Mouse (Mus musculus) adrenal gland, adult 8-10 months (tissue): ENCODE measurements around the gene Grin3b. TPM values are rescaled to one million over a fixed set of nuclear protein-coding genes. Genes with fewer than 3 reads are reported as not detected.
"Not testable (repeated sequence)": the region's sequence is repeated elsewhere in the genome, so short reads cannot be mapped to it uniquely, and the experiment has no call there.

Experiments
- DNase-seq: peaks from one replicate; pipeline ENCODE4 v3.0.0; 2022
- total RNA-seq, 4 experiments: library from RNA; stranded (reverse); gene quantifications; 2 replicates each; pipeline ENCODE4 v1.2.4; 2022

Gene Grin3b
- total RNA-seq, 4 experiments from 2014 or later = 0.83 to 1.4 TPM; not detected in 2

GRCm38 (mm10) chr10:79936284-79936910 is 34.1 kb upstream of the Grin3b start:
- DNase-seq = no peak

GRCm38 (mm10) chr10:79936911-79937441 is 33.5 kb upstream of the Grin3b start:
- peak; percentile 84 for DNase-seq

DNA sequence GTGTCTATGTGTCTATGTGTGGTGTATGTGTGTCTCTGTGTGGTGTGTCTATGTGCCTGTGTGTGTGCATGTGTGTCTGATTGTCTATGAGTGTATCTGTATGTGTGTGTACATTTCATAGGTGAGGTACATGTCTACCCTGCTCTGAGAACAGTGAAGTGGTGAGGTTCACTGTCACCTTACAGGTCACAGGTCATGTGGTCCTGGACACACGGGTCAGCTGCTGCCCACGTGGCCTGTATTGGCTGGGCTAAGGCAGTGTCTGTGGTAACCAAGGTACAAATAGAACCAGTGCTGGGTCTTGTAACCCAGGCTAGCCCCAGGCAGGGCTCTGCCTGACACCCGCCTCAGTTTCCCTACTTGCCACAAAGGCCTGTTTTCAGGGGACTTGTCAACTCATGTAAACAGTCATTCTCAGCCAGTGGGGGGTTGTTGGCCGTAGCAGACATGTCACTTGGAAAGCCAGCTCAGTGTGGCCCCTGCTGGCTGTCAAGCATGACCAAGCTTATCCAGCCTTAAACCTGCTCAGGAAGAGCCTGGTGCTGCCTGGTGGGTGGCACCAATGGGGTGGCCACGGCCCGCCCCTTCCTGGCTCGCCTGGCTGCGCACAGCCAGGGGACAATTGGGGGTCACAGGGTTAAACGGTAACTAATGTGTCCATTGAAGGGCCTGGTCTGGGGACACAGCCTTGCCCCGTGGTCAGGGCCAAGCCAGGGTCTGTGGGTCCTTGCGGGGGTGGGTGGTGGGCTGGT is 32.6 kb upstream of the Grin3b start:
- DNase-seq = no peak

- DNase-seq = no peak
These were observed 29.8 kb upstream of the Grin3b start for GRCm38 (mm10) chr10:79940749-79941148.

DNA sequence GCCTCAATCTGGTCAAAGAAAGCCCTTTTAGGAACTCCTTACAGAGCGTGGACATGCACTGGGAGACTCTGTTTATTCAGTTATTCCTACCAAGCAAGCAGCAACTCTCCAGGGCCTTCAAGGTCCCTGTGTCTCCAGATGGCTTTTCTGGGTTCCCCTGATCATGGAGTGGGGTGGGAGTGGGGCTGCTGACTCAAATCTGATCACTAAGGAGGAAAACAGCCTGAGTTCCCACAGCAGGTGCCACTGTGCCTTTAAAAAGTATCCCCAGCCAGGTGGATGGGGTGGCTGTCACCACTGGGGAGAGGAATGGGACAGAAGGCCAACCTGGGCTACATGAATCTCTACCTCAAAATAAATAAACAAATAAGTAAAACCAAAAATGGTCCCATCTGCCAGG is 27.5 kb upstream of the Grin3b start:
- DNase-seq = no peak

- DNase-seq = no peak
These were observed 27.0 kb upstream of the Grin3b start for GRCm38 (mm10) chr10:79943471-79943901.

- DNase-seq = no peak
These were observed 24.8 kb upstream of the Grin3b start for GRCm38 (mm10) chr10:79945507-79946234.

- no peak for DNase-seq
These were observed 23.7 kb upstream of the Grin3b start for GRCm38 (mm10) chr10:79946752-79947322.

GRCm38 (mm10) chr10:79947502-79947901 is 23.0 kb upstream of the Grin3b start:
- no peak for DNase-seq

DNA sequence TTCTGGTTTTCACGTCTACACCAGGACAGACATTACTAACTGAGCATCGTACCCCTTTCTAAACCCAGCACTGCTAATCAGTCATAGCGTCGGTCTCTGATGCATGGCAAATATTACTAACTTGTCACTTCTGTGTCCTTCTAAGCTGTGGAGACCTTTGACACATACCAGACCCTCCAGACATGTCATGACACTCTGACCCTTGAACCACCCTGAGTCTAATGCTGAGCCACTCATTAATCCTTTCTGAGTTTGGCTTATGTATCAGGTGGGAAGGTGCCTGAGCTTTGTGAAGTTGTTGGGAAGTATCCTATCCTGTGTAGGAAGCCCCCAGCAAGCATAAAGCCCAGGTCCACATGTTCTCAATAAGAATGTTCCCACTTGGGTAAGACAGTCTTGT is 20.6 kb upstream of the Grin3b start:
- no peak for DNase-seq

DNA sequence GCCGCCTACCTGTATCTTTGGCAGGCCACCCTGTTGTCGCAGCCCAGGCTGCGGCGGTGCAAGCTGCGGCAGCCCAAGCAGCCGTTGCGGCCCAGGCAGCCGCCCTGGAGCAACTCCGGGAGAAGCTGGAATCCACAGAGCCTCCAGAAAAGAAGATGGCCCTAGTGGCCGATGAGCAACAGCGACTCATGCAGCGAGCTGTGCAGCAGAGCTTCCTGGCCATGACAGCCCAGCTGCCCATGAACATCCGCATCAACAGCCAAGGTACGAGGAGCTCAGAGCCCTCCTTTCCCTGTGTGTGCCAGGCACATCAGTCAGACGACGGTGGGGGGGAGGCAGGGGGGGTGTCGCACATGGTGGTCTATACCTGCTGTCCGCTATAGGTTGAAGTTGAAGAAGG is 19.9 kb upstream of the Grin3b start:
- no peak for DNase-seq

DNA sequence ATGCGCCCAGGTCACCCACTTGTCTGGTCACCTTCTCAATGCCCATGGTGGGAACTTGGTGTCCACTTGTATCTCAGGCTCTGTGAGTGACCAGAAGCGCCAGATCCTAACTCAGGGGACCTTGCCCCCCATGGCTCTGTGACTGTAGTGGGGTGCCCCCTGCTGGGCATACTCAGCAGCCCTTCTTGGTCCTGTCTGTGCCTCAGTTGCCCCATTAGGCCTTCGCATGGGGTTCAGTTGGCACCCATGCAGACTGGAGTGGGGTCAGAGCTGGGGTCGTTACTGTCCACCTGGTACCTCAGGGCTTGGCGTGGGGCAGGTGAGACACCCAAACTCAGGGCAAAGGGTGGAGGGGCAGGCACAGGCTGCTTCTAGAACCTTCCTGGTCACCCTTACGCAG is 16.6 kb upstream of the Grin3b start:
- no peak for DNase-seq

GRCm38 (mm10) chr10:79955691-79956090 is 14.8 kb upstream of the Grin3b start:
- DNase-seq = no peak

- no peak for DNase-seq
These were observed 13.8 kb upstream of the Grin3b start for GRCm38 (mm10) chr10:79956643-79957154.

- DNase-seq = peak; percentile 80
These were observed 12.2 kb upstream of the Grin3b start for GRCm38 (mm10) chr10:79958140-79958816.

DNA sequence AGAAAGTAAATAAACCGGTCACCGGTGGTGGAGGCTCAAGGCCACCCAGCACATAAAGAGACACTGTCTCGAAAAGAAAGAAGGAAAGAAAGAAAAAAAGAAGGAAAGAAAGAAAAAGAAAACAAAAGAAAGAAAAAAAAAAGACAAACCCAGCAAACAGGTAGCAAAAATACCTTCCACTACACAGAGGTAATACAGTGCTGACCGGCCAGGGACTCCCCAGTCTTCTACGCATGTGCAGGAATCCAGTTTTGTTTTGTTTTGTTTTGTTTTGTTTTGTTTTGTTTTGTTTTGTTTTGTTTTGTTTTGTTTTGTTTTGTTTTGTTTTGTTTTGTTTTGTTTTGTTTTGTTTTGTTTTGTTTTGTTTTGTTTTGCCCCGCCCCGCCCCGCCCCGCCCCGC is 11.1 kb upstream of the Grin3b start:
- DNase-seq = not testable (repeated sequence)

GRCm38 (mm10) chr10:79959847-79960601 is 10.5 kb upstream of the Grin3b start, which contains the start of gene Wdr18:
Gene Wdr18 (plus strand): TSS chr10:79960152.
- DNase-seq = peak; percentile 99

DNA sequence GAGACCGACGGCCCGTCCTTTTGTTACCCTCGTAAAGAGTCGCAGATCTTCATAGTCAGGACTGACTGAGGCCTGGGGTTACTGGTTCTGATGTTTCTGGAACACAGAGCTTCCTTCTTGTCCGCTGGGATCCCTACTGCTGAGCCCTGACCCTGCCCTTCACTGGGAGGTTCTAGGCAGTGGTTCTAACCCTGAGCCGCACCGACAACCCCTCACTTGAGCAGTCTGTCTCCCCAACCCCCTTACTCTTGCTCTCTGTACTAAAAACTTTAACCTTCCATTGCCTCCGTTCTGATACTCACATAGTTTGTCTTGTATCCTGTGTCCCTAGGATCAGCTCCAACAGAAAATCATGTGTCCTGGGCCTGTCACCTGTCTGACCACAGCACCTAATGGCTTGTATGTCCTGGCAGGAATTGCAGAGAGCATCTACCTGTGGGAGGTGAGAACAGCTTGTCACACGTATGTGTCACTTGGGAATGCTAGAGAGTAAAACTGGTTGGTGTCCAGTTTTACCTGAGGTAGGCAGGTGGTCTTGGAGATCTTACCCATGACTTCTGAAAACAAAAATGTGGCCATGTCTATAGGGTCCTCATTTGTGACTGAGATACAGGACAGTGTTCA is 9.7 kb upstream of the Grin3b start:
- DNase-seq = no peak

GRCm38 (mm10) chr10:79964727-79965126 is 5.8 kb upstream of the Grin3b start:
- no peak for DNase-seq

GRCm38 (mm10) chr10:79965325-79965724 is 5.2 kb upstream of the Grin3b start:
- DNase-seq = no peak
